Mouse (Mus musculus): Measurements from ENCODE around the gene Ifi27l2b. TPM values are rescaled to one million over a fixed set of nuclear protein-coding genes. Genes with fewer than 3 reads are reported as not detected.

Ifi27l2b gene
- polyA plus RNA-seq (2011; ENCODE audit: insufficient read length, low read depth, missing spikeins): 0.97 and 2.7 TPM in 2 replicates

DNA sequence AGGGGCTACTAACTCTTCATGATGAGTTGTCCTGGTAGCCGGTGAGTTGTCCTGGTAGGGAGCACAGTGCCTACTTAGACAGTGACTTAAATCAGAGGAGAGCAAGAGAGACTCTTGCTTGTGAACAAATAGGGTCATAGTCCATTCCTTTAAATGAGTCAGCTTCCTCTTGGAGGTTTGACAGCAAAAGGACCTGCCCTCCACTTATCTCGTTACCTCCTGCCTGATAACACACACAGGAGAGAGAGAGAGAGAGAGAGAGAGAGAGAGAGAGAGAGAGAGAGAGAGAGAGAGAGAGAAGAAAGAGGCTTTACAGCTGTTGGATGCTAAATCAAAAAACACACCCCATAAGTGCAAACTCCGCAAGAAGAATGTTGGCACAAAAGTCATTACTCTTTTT, at the start of gene Ifi27l2b:
Gene Ifi27l2b (minus strand): TSS at position 84 of the 400 bp plus-strand sequence.
- Histone ChIP-seq H3K27ac (ENCODE audit: insufficient read depth, low read length) (no peak within 1 kb of the TSS), H3K4me3 (ENCODE audit: insufficient read depth, low read length) (no peak within 1 kb of the TSS), H3K4me1 (ENCODE audit: control insufficient read depth, insufficient read depth, low read length) (no peaks in the 10 kb centered on the region)
- TF ChIP-seq POLR2A (IDR thresholded peaks at IDR 0.05; ENCODE audit: low read depth, low read length): no peak
- TF ChIP-seq CTCF (IDR thresholded peaks at IDR 0.05; ENCODE audit: borderline replicate concordance, insufficient read depth, low read length): no peak

DNA sequence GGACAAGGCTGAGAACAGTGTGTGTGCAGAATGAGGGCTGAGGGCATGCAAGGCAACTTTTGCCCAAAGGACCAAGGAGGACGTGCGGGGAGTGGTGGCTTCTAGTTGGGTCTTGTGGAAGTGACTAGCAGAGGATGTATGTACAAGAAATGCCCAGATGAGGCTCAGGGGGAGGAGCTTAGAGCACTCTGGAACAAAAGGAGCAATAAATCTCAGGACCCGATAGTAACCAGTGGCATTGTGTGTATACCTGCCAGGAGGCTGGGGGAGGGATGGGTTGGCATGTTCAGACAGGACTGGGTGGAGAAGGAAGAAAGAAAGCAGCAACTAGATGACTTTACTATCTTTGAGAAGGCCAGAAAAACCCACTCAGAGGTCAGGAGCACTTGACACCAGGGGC, 47.4 kb upstream of the Ifi27l2b start:
- no peak overlapping the region for H3K27ac ChIP-seq (ENCODE audit: insufficient read depth, low read length)
- no peaks in the 10 kb centered on the region for H3K4me1 ChIP-seq (ENCODE audit: control insufficient read depth, insufficient read depth, low read length)
- H3K4me3 ChIP-seq (ENCODE audit: insufficient read depth, low read length): no peak overlapping the region
- TF ChIP-seq POLR2A (IDR thresholded peaks at IDR 0.05; ENCODE audit: low read depth, low read length): no peak
- TF ChIP-seq CTCF (IDR thresholded peaks at IDR 0.05; ENCODE audit: borderline replicate concordance, insufficient read depth, low read length): no peak

DNA sequence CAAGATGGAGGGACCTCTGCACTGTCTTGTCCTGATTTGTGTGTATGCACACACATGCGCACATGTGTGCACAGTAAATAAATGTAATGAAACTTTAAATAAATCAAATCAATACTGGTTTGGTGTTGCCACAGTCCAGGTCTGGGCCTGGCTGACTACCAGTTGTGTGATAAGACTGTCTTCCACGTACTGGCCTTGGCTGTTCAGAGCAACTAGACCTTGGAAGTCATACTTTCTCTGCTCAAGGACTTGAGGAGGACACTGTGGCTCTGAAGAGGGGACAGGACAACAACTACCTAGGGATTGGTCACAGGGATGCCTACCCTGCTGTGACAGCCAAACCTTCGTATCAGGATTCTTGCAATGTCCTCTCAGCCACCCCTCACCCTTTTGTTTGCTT, 46.3 kb upstream of the Ifi27l2b start:
- Histone ChIP-seq H3K27ac (ENCODE audit: insufficient read depth, low read length) (no peak overlapping the region), H3K4me3 (ENCODE audit: insufficient read depth, low read length) (no peak overlapping the region), H3K4me1 (ENCODE audit: control insufficient read depth, insufficient read depth, low read length) (no peaks in the 10 kb centered on the region)
- TF ChIP-seq POLR2A (IDR thresholded peaks at IDR 0.05; ENCODE audit: low read depth, low read length) (no peak), CTCF (IDR thresholded peaks at IDR 0.05; ENCODE audit: borderline replicate concordance, insufficient read depth, low read length) (no peak)

DNA sequence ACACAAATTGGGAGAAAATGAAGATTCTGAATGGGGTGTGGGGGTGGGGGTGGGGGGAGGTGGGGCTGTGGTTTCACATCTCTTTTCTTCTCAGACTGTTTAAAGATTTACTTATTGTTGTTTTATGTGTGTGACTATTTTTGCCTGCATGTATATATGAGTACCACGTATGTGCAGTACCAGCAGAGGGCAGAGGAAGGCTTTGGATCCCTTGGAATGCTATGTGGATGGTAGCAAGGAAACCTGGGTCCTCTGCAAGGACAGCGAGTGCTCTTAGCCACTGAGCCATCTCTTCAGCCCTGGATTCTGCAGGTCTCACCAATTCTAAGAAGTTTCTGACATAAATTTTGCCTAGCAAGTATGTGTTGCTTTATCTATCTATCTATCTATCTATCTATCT, 42.2 kb upstream of the Ifi27l2b start:
- Histone ChIP-seq H3K27ac (ENCODE audit: insufficient read depth, low read length) (no peak overlapping the region), H3K4me3 (ENCODE audit: insufficient read depth, low read length) (no peak overlapping the region), H3K4me1 (ENCODE audit: control insufficient read depth, insufficient read depth, low read length) (no peaks in the 10 kb centered on the region)
- no peak for TF ChIP-seq CTCF (IDR thresholded peaks at IDR 0.05; ENCODE audit: borderline replicate concordance, insufficient read depth, low read length)
- no peak for TF ChIP-seq POLR2A (IDR thresholded peaks at IDR 0.05; ENCODE audit: low read depth, low read length)

DNA sequence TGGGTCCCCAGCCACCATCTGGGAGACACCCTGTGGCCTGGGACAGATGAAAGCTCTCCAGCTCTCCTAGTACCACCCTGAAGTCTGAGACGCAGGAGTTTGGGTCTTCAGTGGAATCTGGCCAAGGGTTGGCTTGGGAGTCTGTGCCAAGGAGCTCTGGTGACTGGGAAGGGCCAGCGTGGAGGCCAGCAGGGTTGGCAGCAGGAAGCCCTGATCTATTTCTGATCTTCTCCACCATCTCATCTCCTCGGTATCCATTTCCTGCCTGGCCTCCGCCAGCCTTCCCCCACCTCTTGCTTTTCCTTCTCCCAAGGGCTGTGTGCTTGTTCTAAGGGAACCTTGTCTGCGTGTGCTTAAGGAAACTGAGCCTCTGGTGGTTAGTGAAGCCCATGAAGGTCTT, 41.7 kb upstream of the Ifi27l2b start:
- H3K4me1 ChIP-seq (ENCODE audit: control insufficient read depth, insufficient read depth, low read length): no peaks in the 10 kb centered on the region
- no peak overlapping the region for H3K4me3 ChIP-seq (ENCODE audit: insufficient read depth, low read length)
- H3K27ac ChIP-seq (ENCODE audit: insufficient read depth, low read length): no peak overlapping the region
- TF ChIP-seq CTCF (IDR thresholded peaks at IDR 0.05; ENCODE audit: borderline replicate concordance, insufficient read depth, low read length) (no peak), POLR2A (IDR thresholded peaks at IDR 0.05; ENCODE audit: low read depth, low read length) (no peak)

DNA sequence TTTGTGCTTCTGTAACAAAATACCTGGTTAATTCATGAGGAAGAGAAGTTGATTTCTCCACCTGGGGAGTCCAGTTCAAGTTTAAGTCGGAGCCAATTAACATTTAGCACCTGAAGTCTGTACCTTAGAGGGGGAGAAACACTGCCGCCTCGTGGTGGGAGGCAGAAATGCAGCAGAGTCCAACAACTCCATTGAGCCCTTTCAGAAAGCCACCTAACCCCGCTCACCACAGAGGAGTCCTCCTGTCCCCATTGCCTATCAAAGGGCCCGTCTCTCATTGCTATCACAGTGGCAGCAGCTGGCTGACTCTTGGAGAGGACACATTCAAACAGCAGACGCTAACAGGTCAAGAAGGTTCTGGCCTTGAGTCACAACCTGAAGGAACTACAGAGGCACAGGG, 37.5 kb upstream of the Ifi27l2b start:
- TF ChIP-seq POLR2A (IDR thresholded peaks at IDR 0.05; ENCODE audit: low read depth, low read length): no peak
- peak; percentile 43; the same call in 1 of the 2 replicates for TF ChIP-seq CTCF (IDR thresholded peaks at IDR 0.05; ENCODE audit: borderline replicate concordance, insufficient read depth, low read length)
- no peaks in the 10 kb centered on the region for H3K4me1 ChIP-seq (ENCODE audit: control insufficient read depth, insufficient read depth, low read length)
- no peak overlapping the region for H3K4me3 ChIP-seq (ENCODE audit: insufficient read depth, low read length)
- no peak overlapping the region for H3K27ac ChIP-seq (ENCODE audit: insufficient read depth, low read length)

DNA sequence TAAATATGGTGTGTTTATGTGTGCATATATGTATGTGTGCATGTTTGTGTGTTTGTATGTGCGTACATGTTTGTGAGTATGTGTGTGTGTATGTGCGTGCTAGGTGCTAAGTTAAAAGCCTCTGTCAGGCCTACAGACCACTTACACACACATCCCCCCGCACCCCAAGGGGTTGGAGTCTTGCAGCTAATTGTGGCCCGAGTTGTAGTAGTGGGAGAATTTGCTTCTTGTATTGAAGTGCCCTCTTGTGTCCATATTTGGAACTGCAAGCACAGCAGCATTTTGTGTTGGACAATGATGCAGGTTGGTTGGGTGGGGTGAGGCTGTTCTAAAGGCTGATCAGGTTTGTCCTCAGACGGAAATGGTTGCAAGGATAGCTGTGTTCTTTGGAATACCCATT, 35.7 kb upstream of the Ifi27l2b start:
- no peak overlapping the region for H3K27ac ChIP-seq (ENCODE audit: insufficient read depth, low read length)
- TF ChIP-seq POLR2A (IDR thresholded peaks at IDR 0.05; ENCODE audit: low read depth, low read length) (no peak), CTCF (IDR thresholded peaks at IDR 0.05; ENCODE audit: borderline replicate concordance, insufficient read depth, low read length) (no peak)
- no peaks in the 10 kb centered on the region for H3K4me1 ChIP-seq (ENCODE audit: control insufficient read depth, insufficient read depth, low read length)
- H3K4me3 ChIP-seq (ENCODE audit: insufficient read depth, low read length): no peak overlapping the region

DNA sequence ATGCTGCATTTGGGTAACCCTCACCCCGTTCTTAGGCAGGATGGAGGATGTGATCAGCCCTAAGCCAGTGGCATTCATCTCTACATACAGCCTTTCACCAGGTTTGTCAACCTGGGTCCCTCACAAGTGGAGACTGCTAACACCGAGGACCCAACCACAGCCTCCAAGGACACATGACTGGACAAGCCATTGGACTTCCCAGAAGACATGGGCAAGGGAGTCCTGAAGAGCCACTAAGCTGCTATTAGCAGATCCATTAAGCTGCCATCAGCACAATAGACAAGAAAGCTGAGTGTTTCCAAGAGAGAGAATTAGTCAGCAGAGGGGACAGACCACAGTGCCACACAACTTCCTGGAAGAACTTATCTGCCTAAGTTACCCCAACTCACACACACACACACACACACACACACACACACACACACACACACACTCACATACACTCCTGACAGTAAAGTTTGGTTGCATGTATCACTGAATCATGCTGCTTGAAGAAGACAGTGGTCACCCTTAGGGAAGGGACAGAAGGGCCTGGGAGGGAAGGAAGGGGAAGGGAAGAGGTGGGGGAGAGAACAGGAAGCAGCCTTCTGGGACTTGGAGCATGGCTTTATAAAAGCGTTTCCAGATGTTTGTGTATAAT, 34.2 kb upstream of the Ifi27l2b start:
- TF ChIP-seq CTCF (IDR thresholded peaks at IDR 0.05; ENCODE audit: borderline replicate concordance, insufficient read depth, low read length): no peak
- no peak for TF ChIP-seq POLR2A (IDR thresholded peaks at IDR 0.05; ENCODE audit: low read depth, low read length)
- Histone ChIP-seq H3K4me1 (ENCODE audit: control insufficient read depth, insufficient read depth, low read length) (no peaks in the 10 kb centered on the region), H3K4me3 (ENCODE audit: insufficient read depth, low read length) (no peak overlapping the region), H3K27ac (ENCODE audit: insufficient read depth, low read length) (no peak overlapping the region)

DNA sequence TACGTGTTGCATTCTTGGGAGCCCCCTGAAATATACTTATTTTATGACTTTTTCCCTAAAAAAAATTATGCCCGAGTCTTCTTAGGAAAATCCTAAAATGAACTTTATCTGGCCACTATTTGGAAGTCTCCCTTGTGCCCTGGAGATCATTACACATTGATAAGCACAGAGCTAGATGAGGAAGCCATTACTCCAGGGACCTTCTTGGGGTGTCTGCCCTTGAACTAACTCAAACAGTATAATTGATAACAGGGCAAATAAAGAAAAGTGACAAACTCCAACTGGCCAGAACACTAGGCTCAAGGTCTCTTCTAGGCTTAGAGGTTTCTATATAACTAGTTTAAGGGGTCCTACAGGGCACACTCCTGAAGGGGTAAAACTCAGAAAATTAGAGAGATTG, 30.7 kb upstream of the Ifi27l2b start:
- no peak overlapping the region for H3K27ac ChIP-seq (ENCODE audit: insufficient read depth, low read length)
- TF ChIP-seq POLR2A (IDR thresholded peaks at IDR 0.05; ENCODE audit: low read depth, low read length) (no peak), CTCF (IDR thresholded peaks at IDR 0.05; ENCODE audit: borderline replicate concordance, insufficient read depth, low read length) (no peak)
- no peak overlapping the region for H3K4me3 ChIP-seq (ENCODE audit: insufficient read depth, low read length)
- no peaks in the 10 kb centered on the region for H3K4me1 ChIP-seq (ENCODE audit: control insufficient read depth, insufficient read depth, low read length)

DNA sequence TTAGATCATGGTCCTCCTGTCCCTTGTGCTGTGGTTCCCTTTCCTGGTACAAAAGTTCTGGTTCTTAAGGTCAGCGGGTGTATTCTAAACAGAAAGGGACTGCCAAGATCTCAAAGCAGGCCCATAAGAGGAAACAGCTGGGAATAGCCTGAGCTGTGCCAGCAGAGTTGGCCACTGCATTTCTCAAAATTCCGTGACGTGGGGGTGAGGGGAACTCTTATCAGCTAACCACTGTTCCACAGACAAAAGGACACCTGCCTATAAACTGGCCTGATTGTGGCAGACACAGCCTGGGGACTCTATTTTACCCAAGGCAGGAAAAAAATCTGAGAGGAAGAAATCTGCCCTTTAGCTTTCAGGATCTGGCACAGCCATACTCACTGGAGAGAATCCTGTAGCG, 30.3 kb upstream of the Ifi27l2b start:
- TF ChIP-seq CTCF (IDR thresholded peaks at IDR 0.05; ENCODE audit: borderline replicate concordance, insufficient read depth, low read length) (no peak), POLR2A (IDR thresholded peaks at IDR 0.05; ENCODE audit: low read depth, low read length) (no peak)
- H3K4me1 ChIP-seq (ENCODE audit: control insufficient read depth, insufficient read depth, low read length): no peaks in the 10 kb centered on the region
- H3K27ac ChIP-seq (ENCODE audit: insufficient read depth, low read length): no peak overlapping the region
- H3K4me3 ChIP-seq (ENCODE audit: insufficient read depth, low read length): no peak overlapping the region
